Mouse (Mus musculus): Measurements from ENCODE around the gene Fzd4. TPM values are rescaled to one million over a fixed set of nuclear protein-coding genes. Genes with fewer than 3 reads are reported as not detected.

Fzd4 gene
- total and polyA plus RNA-seq, 3 experiments: 0.04 to 0.13 (median 0.04) TPM

GRCm38 (mm10) chr7:89425803-89426725, 21.9 kb downstream of the Fzd4 start:
- no peaks in the 10 kb centered on the region for H3K79me2 ChIP-seq (replicated peaks; ENCODE audit: control insufficient read depth, extremely low read depth, insufficient read depth, poor library complexity, severe bottlenecking)
- no peaks in the 10 kb centered on the region for H3K4me1 ChIP-seq (ENCODE audit: control insufficient read depth in 1 of 2, insufficient read depth in 2 of 2)
- no peak overlapping the region for H3K27ac ChIP-seq (ENCODE audit: insufficient read depth, low read depth)
- in situ Hi-C loops (cut with MboI; ENCODE audit: low pct_ligation_motif_present, low pct_unique_long_range_greater_than_20kb, low sequenced_read_pairs) (loop anchor here (10.0 kb wide), 1 partner anchor 61 kb away; no protein-coding TSS in a partner anchor), dilution Hi-C loops (cut with MboI; ENCODE audit: extremely low pct_ligation_motif_present, extremely low pct_unique_long_range_greater_than_20kb, low sequenced_read_pairs) (no loop called here)
- H3K4me3 ChIP-seq (replicated peaks in 1 of 3; ENCODE audit: low read depth in 2 of 3, low read length in 2 of 3, poor library complexity in 1 of 3): no peak overlapping the region
- TF ChIP-seq RCOR1 (conservative IDR thresholded peaks at IDR 0.05; ENCODE audit: low read depth, low read length) (no peak), ZMIZ1 (IDR thresholded peaks at IDR 0.05; ENCODE audit: low read depth, low read length) (no peak), UBTF (IDR thresholded peaks at IDR 0.05; ENCODE audit: low read depth, low read length) (no peak), USF1 (IDR thresholded peaks at IDR 0.05; ENCODE audit: low read depth, low read length) (no peak), PAX5 (IDR thresholded peaks at IDR 0.05; ENCODE audit: low read length) (no peak)
- H3K27me3 ChIP-seq (replicated peaks): no peaks in the 10 kb centered on the region
- H3K36me3 ChIP-seq (replicated peaks in 1 of 2; ENCODE audit: control insufficient read depth in 1 of 2, insufficient read depth in 1 of 2, low read length in 1 of 2): no peaks in the 10 kb centered on the region
- H3K9me3 ChIP-seq (replicated peaks; ENCODE audit: low read length): no peaks in the 10 kb centered on the region
- no peak overlapping the region for H3K4me2 ChIP-seq (ENCODE audit: insufficient read depth, low read depth, poor library complexity, severe bottlenecking)
- no peak overlapping the region for H3K9ac ChIP-seq (ENCODE audit: insufficient read depth, low read depth)
- no peak for DNase-seq (ENCODE audit: extremely low read depth)

- dilution Hi-C loops (cut with MboI; ENCODE audit: extremely low pct_ligation_motif_present, extremely low pct_unique_long_range_greater_than_20kb, low sequenced_read_pairs): no loop called here
Measured at GRCm38 (mm10) chr7:89427101-89427500, 22.9 kb downstream of the Fzd4 start.

GRCm38 (mm10) chr7:89428804-89429203, 24.6 kb downstream of the Fzd4 start:
- H3K79me2 ChIP-seq (replicated peaks; ENCODE audit: control insufficient read depth, extremely low read depth, insufficient read depth, poor library complexity, severe bottlenecking): no peaks in the 10 kb centered on the region
- no peaks in the 10 kb centered on the region for H3K4me1 ChIP-seq (ENCODE audit: control insufficient read depth in 1 of 2, insufficient read depth in 2 of 2)
- no peak overlapping the region for H3K4me2 ChIP-seq (ENCODE audit: insufficient read depth, low read depth, poor library complexity, severe bottlenecking)
- DNase-seq (ENCODE audit: extremely low read depth): no peak
- dilution Hi-C loops (cut with MboI; ENCODE audit: extremely low pct_ligation_motif_present, extremely low pct_unique_long_range_greater_than_20kb, low sequenced_read_pairs): no loop called here
- in situ Hi-C loops (cut with MboI; ENCODE audit: low pct_ligation_motif_present, low pct_unique_long_range_greater_than_20kb, low sequenced_read_pairs): loop anchor here (10.0 kb wide), 1 partner anchor 64 kb away; no protein-coding TSS in a partner anchor
- no peak for TF ChIP-seq E2F4 (IDR thresholded peaks at IDR 0.05; ENCODE audit: insufficient replicate concordance, low read depth, low read length)
- no peak for TF ChIP-seq TBP (conservative IDR thresholded peaks at IDR 0.05; ENCODE audit: low read depth, low read length)
- TF ChIP-seq ZNF384 (IDR thresholded peaks at IDR 0.05; ENCODE audit: low read depth, low read length): no peak
- no peak for TF ChIP-seq UBTF (IDR thresholded peaks at IDR 0.05; ENCODE audit: low read depth, low read length)
- no peak for TF ChIP-seq MAFK (IDR thresholded peaks at IDR 0.05; ENCODE audit: insufficient replicate concordance, low read length)
- TF ChIP-seq ZC3H11A (IDR thresholded peaks at IDR 0.05; ENCODE audit: low read depth, low read length): no peak
- no peak for TF ChIP-seq ELF1 (IDR thresholded peaks at IDR 0.05; ENCODE audit: low read depth, low read length)
- TF ChIP-seq RAD21 (IDR thresholded peaks at IDR 0.05; ENCODE audit: low read depth, low read length): no peak
- H3K36me3 ChIP-seq (replicated peaks in 1 of 2; ENCODE audit: control insufficient read depth in 1 of 2, insufficient read depth in 1 of 2, low read length in 1 of 2): no peaks in the 10 kb centered on the region
- no peaks in the 10 kb centered on the region for H3K9me3 ChIP-seq (replicated peaks; ENCODE audit: low read length)
- H3K9ac ChIP-seq (ENCODE audit: insufficient read depth, low read depth): no peak overlapping the region
- H3K27ac ChIP-seq (ENCODE audit: insufficient read depth, low read depth): no peak overlapping the region
- no peaks in the 10 kb centered on the region for H3K27me3 ChIP-seq (replicated peaks)
- no peak overlapping the region for H3K4me3 ChIP-seq (replicated peaks in 1 of 3; ENCODE audit: low read depth in 2 of 3, low read length in 2 of 3, poor library complexity in 1 of 3)

More at GRCm38 (mm10) chr7:89427101-89427500, 22.9 kb downstream of the Fzd4 start:
- Histone ChIP-seq H3K27me3 (replicated peaks) (no peaks in the 10 kb centered on the region), H3K9ac (ENCODE audit: insufficient read depth, low read depth) (no peak overlapping the region), H3K9me3 (replicated peaks; ENCODE audit: low read length) (no peaks in the 10 kb centered on the region), H3K4me1 (ENCODE audit: control insufficient read depth in 1 of 2, insufficient read depth in 2 of 2) (no peaks in the 10 kb centered on the region), H3K27ac (ENCODE audit: insufficient read depth, low read depth) (no peak overlapping the region), H3K79me2 (replicated peaks; ENCODE audit: control insufficient read depth, extremely low read depth, insufficient read depth, poor library complexity, severe bottlenecking) (no peaks in the 10 kb centered on the region), H3K4me3 (replicated peaks in 1 of 3; ENCODE audit: low read depth in 2 of 3, low read length in 2 of 3, poor library complexity in 1 of 3) (no peak overlapping the region), H3K4me2 (ENCODE audit: insufficient read depth, low read depth, poor library complexity, severe bottlenecking) (no peak overlapping the region), H3K36me3 (replicated peaks in 1 of 2; ENCODE audit: control insufficient read depth in 1 of 2, insufficient read depth in 1 of 2, low read length in 1 of 2) (no peaks in the 10 kb centered on the region)
- TF ChIP-seq CHD2 (IDR thresholded peaks at IDR 0.05; ENCODE audit: low read length) (no peak), BHLHE40 (IDR thresholded peaks at IDR 0.05; ENCODE audit: low read depth, low read length) (no peak), UBTF (IDR thresholded peaks at IDR 0.05; ENCODE audit: low read depth, low read length) (no peak), ZC3H11A (IDR thresholded peaks at IDR 0.05; ENCODE audit: low read depth, low read length) (no peak), USF2 (conservative IDR thresholded peaks at IDR 0.05; ENCODE audit: low read depth, low read length) (no peak)
- in situ Hi-C loops (cut with MboI; ENCODE audit: low pct_ligation_motif_present, low pct_unique_long_range_greater_than_20kb, low sequenced_read_pairs): loop anchor here (10.0 kb wide), 1 partner anchor 62 kb away; no protein-coding TSS in a partner anchor
- no peak for DNase-seq (ENCODE audit: extremely low read depth)

Measured in CH12.LX (cell line).